Mouse (Mus musculus) layer of hippocampus, postnatal 25 days (tissue): ENCODE data around the gene Prss45. TPM values are rescaled to one million over a fixed set of nuclear protein-coding genes. Genes with fewer than 3 reads are reported as not detected.

Experiments
- total RNA-seq, 2 experiments: library from RNA; stranded (reverse); gene quantifications; 2 replicates each; pipeline ENCODE4 v1.2.3; 2021

The Prss45 gene
- total RNA-seq, 2 experiments from 2014 or later = 0.44 to 0.61 TPM

Other genes starting within 250 kb of the Prss45 start
- gene Nradd, start 210.1 kb upstream of the Prss45 start, total RNA-seq = 1 to 10 TPM; 1.6 to 1.9 TPM
- 10 to 100 TPM in 1 of 2 experiments, 1 to 10 TPM in 1; 8.4 to 12.9 TPM for gene Nbeal2, start 180.4 kb upstream of the Prss45 start, total RNA-seq
- gene Ccdc12, start 178.1 kb upstream of the Prss45 start, total RNA-seq = 10 to 100 TPM; 51.2 to 57.6 TPM
- gene Myl3, start 92.7 kb upstream of the Prss45 start, total RNA-seq = under 1 TPM in 1 of 2 experiments, not detected in 1; 0.39 TPM
- 1 to 10 TPM; 5.5 to 6.4 TPM for gene Pth1r, start 87.4 kb upstream of the Prss45 start, total RNA-seq
- gene Prss42, start 36.4 kb upstream of the Prss45 start, total RNA-seq = not detected
- gene Prss44, start 20.6 kb upstream of the Prss45 start, total RNA-seq = not detected
- under 1 TPM; 0.30 to 0.52 TPM for gene Prss43, start 7.9 kb upstream of the Prss45 start, total RNA-seq
- under 1 TPM in 1 of 2 experiments, not detected in 1; 0.22 TPM for gene Prss46, start 9.9 kb downstream of the Prss45 start, total RNA-seq
- gene Prss50, start 23.4 kb downstream of the Prss45 start, total RNA-seq = under 1 TPM; 0.54 to 0.80 TPM
- 10 to 100 TPM in 1 of 2 experiments, 1 to 10 TPM in 1; 8.6 to 17.6 TPM for gene Als2cl, start 45.3 kb downstream of the Prss45 start, total RNA-seq
- gene Tmie, start 45.5 kb downstream of the Prss45 start, total RNA-seq = 1 to 10 TPM; 1.5 to 1.7 TPM
- gene Fam240a, start 82.3 kb downstream of the Prss45 start, total RNA-seq = not detected
- under 1 TPM; 0.23 to 0.66 TPM for gene Tdgf1, start 111.6 kb downstream of the Prss45 start, total RNA-seq
- gene Lrrc2, start 117.0 kb downstream of the Prss45 start, total RNA-seq = 1 to 10 TPM; 1.8 to 2.3 TPM
- gene Rtp3, start 156.0 kb downstream of the Prss45 start, total RNA-seq = under 1 TPM; 0.10 to 0.26 TPM
- under 1 TPM in 1 of 2 experiments, not detected in 1; 0.34 TPM for gene Ltf, start 184.7 kb downstream of the Prss45 start, total RNA-seq
- 1 to 10 TPM in 1 of 2 experiments, under 1 TPM in 1; 0.89 to 1.0 TPM for gene Ccrl2, start 222.9 kb downstream of the Prss45 start, total RNA-seq